Mouse (Mus musculus): ENCODE results near the gene Klra10. TPM values are rescaled to one million over a fixed set of nuclear protein-coding genes. Genes with fewer than 3 reads are reported as not detected.
"Not testable (repeated sequence)": the region's sequence is repeated elsewhere in the genome, so short reads cannot be mapped to it uniquely, and the experiment has no call there.

Klra10 gene
- polyA plus RNA-seq (2015; fragmentation: Nextera tagmentation; extraction: Ambion mirVana): not detected in 2 replicates

GRCm38 (mm10) chr6:130281828-130282227 lies at the start of gene Klra10:
TSS of gene Klra10 (minus strand) at chr6:130281928.
- H3K4me3 ChIP-seq; H3K9me3 ChIP-seq; ATAC-seq (ENCODE audit: borderline replicate concordance, extremely low read depth, low FRiP score, low TSS enrichment); H3K36me3 ChIP-seq; H3K9ac ChIP-seq; H3K27me3 ChIP-seq; H3K4me1 ChIP-seq; H3K27ac ChIP-seq; H3K4me2 ChIP-seq: not testable (repeated sequence)
- WGBS: 62% methylated on average over 1 of the region's 1 CpGs

- H3K9me3 ChIP-seq: no peaks in the 10 kb centered on the region
- no peak overlapping the region for H3K27ac ChIP-seq
- no peaks in the 10 kb centered on the region for H3K36me3 ChIP-seq
- no peak overlapping the region for H3K4me3 ChIP-seq
- no peak overlapping the region for H3K4me2 ChIP-seq
- ATAC-seq (ENCODE audit: borderline replicate concordance, extremely low read depth, low FRiP score, low TSS enrichment): no peak
- no peaks in the 10 kb centered on the region for H3K4me1 ChIP-seq
- H3K27me3 ChIP-seq: no peaks in the 10 kb centered on the region
- H3K9ac ChIP-seq: no peak overlapping the region
Observed at GRCm38 (mm10) chr6:130287984-130288649, 6.4 kb upstream of the Klra10 start.

DNA sequence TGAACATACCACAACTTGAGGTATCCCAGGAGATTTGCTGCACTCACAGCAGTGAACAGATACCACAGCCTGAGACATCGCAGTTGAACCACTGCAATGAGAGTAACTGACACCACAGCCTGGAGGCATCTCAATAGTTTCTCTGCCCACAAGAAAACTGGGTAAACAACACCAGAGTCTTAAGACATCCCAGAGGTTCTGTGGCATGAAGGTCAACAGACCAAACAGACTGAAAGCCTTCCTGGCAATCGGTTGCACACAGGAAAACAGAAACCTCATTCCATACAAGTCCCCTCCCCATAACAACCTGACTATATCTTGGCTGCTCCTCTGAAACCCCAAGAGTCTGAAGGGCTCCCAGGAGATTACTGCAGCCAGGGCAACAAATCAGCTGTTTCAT lies 26.4 kb downstream of the Klra10 start:
- no peak for ATAC-seq (ENCODE audit: borderline replicate concordance, extremely low read depth, low FRiP score, low TSS enrichment)
- H3K27me3 ChIP-seq: no peaks in the 10 kb centered on the region

DNA sequence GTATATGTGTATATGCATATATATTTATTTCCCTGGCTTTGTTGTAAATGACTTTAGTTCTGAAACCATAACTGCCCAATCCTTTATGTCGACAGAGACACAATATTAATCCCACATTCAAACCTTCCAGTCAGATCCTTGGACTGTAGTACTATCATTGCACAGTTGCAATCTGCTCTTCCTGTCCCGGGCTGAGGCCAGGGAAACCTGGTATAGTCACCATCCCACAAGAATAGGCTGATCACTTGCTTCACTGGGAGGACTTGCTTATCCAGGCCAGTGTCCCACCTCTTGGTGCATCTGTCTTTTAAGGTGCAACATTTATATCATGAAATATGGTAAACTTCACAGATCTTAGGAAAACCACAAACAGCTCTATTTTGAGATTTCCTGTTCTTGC lies 44.2 kb downstream of the Klra10 start:
- Histone ChIP-seq H3K27ac (no peak overlapping the region), H3K4me1 (no peaks in the 10 kb centered on the region), H3K4me2 (no peak overlapping the region), H3K9ac (no peak overlapping the region), H3K4me3 (no peak overlapping the region), H3K9me3 (no peaks in the 10 kb centered on the region; the same call in 1 of the 2 replicates), H3K36me3 (no peaks in the 10 kb centered on the region), H3K27me3 (no peaks in the 10 kb centered on the region)
- ATAC-seq (ENCODE audit: borderline replicate concordance, extremely low read depth, low FRiP score, low TSS enrichment): no peak
- 65% methylated on average over 2 of the region's 2 CpGs for WGBS

More for the DNA sequence above, 26.4 kb downstream of the Klra10 start:
- no peak overlapping the region for H3K9ac ChIP-seq
- 87% methylated on average over 2 of the region's 2 CpGs for WGBS
- H3K9me3 ChIP-seq: no peaks in the 10 kb centered on the region
- H3K4me2 ChIP-seq: no peak overlapping the region
- H3K36me3 ChIP-seq: no peaks in the 10 kb centered on the region
- H3K27ac ChIP-seq: no peak overlapping the region
- H3K4me1 ChIP-seq: no peaks in the 10 kb centered on the region
- no peak overlapping the region for H3K4me3 ChIP-seq

DNA sequence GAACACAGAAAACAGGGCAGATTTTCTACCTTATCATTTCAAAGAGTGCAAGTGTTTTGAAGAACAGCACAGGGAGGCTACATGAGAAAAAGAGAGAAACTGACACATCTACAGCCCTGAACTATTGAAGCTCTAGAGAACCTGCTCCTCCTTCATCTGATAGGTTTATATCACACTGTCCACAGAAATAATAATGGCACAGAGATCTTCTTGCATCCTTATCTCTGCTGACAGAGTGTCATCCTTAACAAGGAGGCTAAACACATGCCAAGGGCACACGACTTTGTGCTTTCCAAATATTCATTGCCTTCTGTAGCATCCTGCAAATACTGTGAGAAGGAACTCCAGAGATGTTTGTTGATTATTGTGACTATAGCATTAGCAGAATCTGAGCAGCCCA lies 45.1 kb downstream of the Klra10 start:
- Histone ChIP-seq H3K4me3 (no peak overlapping the region), H3K4me1 (no peaks in the 10 kb centered on the region), H3K27ac (no peak overlapping the region), H3K27me3 (no peaks in the 10 kb centered on the region), H3K9me3 (no peaks in the 10 kb centered on the region; the same call in 1 of the 2 replicates), H3K36me3 (no peaks in the 10 kb centered on the region), H3K4me2 (no peak overlapping the region), H3K9ac (no peak overlapping the region)
- 44% methylated on average over 1 of the region's 1 CpGs for WGBS
- ATAC-seq (ENCODE audit: borderline replicate concordance, extremely low read depth, low FRiP score, low TSS enrichment): no peak

DNA sequence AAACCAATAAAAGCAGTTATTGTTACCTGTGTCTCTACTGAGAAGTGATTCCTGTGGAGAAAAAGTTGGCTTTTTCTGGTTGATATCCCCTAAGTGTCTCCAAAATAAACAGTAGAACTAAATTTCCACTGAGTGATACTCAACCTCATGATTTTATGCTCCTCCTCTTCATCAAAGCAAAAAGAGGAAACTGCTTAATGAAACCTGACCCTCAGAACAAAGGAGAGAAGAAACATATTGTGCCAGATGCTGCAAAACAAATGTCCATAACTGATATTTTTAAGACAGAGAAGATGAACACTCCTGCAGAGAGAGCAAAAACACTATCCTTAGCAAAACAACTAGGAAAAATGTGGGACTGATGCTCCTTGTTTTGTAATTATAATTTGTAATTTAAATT lies 48.5 kb downstream of the Klra10 start, which contains the start of gene Klra7:
Gene Klra7 (minus strand): TSS at position 101 of the 400 bp plus-strand sequence.
- no peak within 1 kb of the TSS for H3K4me2 ChIP-seq
- no peaks in the 10 kb centered on the region for H3K36me3 ChIP-seq
- H3K9ac ChIP-seq: no peak within 1 kb of the TSS
- no peak for ATAC-seq (ENCODE audit: borderline replicate concordance, extremely low read depth, low FRiP score, low TSS enrichment)
- H3K4me1 ChIP-seq: no peaks in the 10 kb centered on the region
- no peaks in the 10 kb centered on the region; the same call in 1 of the 2 replicates for H3K9me3 ChIP-seq
- H3K27ac ChIP-seq: no peak within 1 kb of the TSS
- no peak within 1 kb of the TSS for H3K4me3 ChIP-seq
- H3K27me3 ChIP-seq: no peaks in the 10 kb centered on the region

Other genes with a start within 250 kb of the Klra10 start
- gene Klra4, start 214.7 kb downstream of the Klra10 start, polyA plus RNA-seq (2015; fragmentation: Nextera tagmentation; extraction: Ambion mirVana): not detected in 2 replicates
- not detected in 2 replicates for gene Klra8, start 152.0 kb downstream of the Klra10 start, polyA plus RNA-seq (2015; fragmentation: Nextera tagmentation; extraction: Ambion mirVana)
- gene Klra9, start 88.8 kb downstream of the Klra10 start, polyA plus RNA-seq (2015; fragmentation: Nextera tagmentation; extraction: Ambion mirVana): not detected in 2 replicates
- not detected in 2 replicates for gene Klra7, start 48.6 kb downstream of the Klra10 start, polyA plus RNA-seq (2015; fragmentation: Nextera tagmentation; extraction: Ambion mirVana)
- not detected in 2 replicates for gene Klra3, start 55.6 kb upstream of the Klra10 start, polyA plus RNA-seq (2015; fragmentation: Nextera tagmentation; extraction: Ambion mirVana)
- gene Klra1, start 104.9 kb upstream of the Klra10 start, polyA plus RNA-seq (2015; fragmentation: Nextera tagmentation; extraction: Ambion mirVana): not detected in 2 replicates

Measured in lung, embryonic 15.5 days (tissue).